Mouse (Mus musculus) megakaryocyte, embryonic 14.5 days (primary cell): ENCODE measurements around the gene Zik1. TPM values are rescaled to one million over a fixed set of nuclear protein-coding genes. Genes with fewer than 3 reads are reported as not detected.
A peak's percentile ranks its signal among the peaks of the same experiment; 100 is the strongest.

ENCODE experiments used
- H3K27me3 ChIP-seq: replicated peaks from 2 replicates; pipeline ENCODE3; 2012; ENCODE audit warnings: inconsistent platforms
- H3K36me3 ChIP-seq: replicated peaks from 2 replicates; pipeline ENCODE3; 2012; ENCODE audit warnings: low read length, inconsistent platforms, mixed read lengths
- H3K4me1 ChIP-seq: 2 replicates; pipeline ENCODE4 v1.6.1; 2012; ENCODE audit warnings: inconsistent platforms
- H3K4me3 ChIP-seq: replicated peaks from 2 replicates; pipeline ENCODE3; 2012; ENCODE audit warnings: moderate library complexity, mild to moderate bottlenecking, inconsistent platforms
- H3K9me3 ChIP-seq: 2 replicates; pipeline ENCODE4 v1.6.1; 2012; ENCODE audit warnings: inconsistent platforms
- FLI1 ChIP-seq: IDR thresholded peaks from 2 replicates; pipeline ENCODE4 v1.6.1; 2012; ENCODE audit warnings: low read length, inconsistent platforms, mixed read lengths
- GATA1 ChIP-seq: IDR thresholded peaks from 3 replicates; pipeline ENCODE4 v1.6.1; 2012; ENCODE audit warnings: mixed read lengths, low read length, inconsistent platforms, borderline replicate concordance
- polyA plus RNA-seq: library from polyadenylated mRNA; stranded (reverse); fragments of >175 nt; gene quantifications from 2 replicates; pipeline ENCODE4 v1.2.3, GENCODE M21; 2012; ENCODE audit warnings: low replicate concordance; ENCODE audit not compliant: insufficient read depth

The Zik1 gene
- not detected in 2 replicates for polyA plus RNA-seq

DNA sequence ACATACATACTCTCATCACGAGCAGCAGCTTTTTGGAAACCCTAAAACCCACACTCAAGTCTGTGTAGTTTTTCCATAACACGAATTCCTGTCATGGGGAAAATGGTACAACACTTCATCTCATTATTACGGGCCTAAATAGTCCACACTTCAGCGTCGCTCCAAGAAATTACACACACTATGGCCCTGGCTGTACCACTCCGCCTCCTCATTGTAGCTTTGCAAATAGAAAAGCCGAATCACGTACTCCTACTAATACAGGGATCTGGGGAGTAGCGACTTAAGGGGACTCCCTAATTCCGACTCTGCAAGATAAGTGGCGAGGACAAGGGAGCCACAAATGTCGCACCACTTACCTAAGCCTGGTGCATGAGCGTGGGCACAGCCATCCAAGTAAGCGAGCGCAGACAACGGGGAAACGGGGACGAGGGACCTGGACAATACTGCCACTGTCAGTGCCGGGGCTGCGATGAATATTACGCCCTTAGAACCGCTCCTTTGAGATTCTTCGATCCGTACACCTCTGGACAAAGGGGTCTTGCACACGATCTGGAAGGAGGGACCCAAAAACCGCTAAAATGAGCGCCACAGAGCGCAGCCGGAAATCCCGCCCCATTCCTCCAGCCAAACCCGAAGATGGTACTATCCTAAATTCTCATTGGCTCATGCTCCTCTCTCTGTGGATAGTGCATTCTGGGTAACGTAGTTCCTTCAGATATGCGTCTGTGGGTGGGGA lies at the start of gene Zik1:
Gene Zik1, minus strand, starts transcription at position 609 of the 736 bp plus-strand sequence.
- no peaks in the 10 kb centered on the region for H3K27me3 ChIP-seq
- TF ChIP-seq GATA1 = no peak
- TF ChIP-seq FLI1 = no peak
- H3K4me1 ChIP-seq = peaks cover 20% of the 10 kb centered on the region
- H3K36me3 ChIP-seq = peaks cover 27% of the 10 kb centered on the region
- no peaks in the 10 kb centered on the region for H3K9me3 ChIP-seq
- H3K4me3 ChIP-seq = peak within 1 kb of the TSS; percentile 94

DNA sequence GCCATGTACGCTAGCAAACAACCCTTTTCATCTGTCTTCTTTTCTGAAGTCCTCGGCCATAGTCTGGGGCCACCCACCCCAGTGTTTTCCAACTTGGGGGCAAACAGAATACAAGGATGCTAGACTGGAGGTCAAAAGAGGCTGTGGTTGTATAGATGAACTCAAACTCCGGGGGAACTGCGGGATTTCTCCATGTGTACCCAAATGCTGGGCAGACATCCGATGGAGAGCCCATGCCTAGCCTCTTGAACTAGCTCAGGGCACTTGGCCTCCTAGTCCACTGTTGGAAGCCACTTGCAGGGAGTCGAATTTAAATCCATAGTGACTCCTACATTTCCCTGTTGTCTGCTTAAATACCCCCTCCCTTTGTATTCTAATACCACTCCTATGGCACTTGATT lies 384 bp upstream of the Zik1 start:
- H3K27me3 ChIP-seq = no peaks in the 10 kb centered on the region
- no peaks in the 10 kb centered on the region for H3K9me3 ChIP-seq
- peaks cover 20% of the 10 kb centered on the region for H3K36me3 ChIP-seq
- peaks cover 20% of the 10 kb centered on the region for H3K4me1 ChIP-seq
- TF ChIP-seq GATA1 (no peak), FLI1 (no peak)
- peak overlapping the region; percentile 94 for H3K4me3 ChIP-seq

DNA sequence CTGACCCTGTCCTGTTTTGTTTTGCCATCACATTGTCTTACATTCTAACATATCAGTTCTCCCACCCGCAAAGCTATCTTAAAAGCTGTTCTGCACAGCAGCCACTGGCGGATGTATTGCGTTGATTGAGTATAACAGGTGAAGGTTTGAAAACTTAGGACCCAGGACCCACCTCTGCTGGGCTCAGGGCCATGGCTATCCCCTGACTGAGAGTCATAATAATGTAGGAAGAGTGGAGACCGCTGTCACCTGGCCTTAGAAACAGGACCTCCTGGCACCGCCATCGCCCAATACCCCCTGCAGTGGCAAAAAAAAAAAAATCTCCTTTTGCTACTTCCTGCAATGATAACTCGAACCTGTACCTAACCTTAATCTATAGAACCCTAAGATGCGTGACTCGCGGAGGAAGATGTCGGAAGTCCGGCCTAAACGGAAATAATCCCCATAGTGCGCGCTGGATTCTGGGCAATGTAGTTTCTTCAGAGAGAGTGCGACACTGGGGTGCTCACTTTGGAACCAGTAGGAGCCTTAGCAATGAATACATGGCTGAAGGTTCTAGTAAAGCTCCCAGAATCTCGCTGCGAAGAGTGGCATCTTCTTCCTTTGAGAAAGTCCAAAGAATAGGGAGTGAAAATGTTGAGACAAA lies 14.5 kb downstream of the Zik1 start:
- no peak for TF ChIP-seq GATA1
- no peak for TF ChIP-seq FLI1
- Histone ChIP-seq H3K27me3 (no peaks in the 10 kb centered on the region), H3K4me3 (no peak overlapping the region)

DNA sequence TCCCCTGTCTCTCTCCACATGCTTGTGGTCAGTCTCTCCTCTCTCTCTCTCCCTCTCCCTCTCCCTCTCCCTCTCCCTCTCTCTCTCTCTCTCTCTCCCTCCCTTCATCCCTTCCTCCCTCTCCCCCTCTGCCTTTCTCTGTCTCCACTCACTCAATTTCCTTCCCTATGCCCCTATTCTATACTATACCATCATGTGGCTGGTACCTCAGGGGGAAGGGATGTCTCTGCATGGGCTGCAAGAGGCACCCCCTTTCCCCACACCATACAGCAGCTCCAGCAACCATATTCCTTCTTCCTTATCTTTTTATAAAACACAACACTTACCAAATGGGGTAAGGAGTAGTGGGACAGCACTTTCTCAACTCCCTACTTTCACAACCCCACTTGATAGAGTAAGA lies 15.4 kb downstream of the Zik1 start:
- no peaks in the 10 kb centered on the region for H3K4me1 ChIP-seq
- TF ChIP-seq GATA1 (no peak), FLI1 (no peak)
- no peaks in the 10 kb centered on the region for H3K9me3 ChIP-seq
- no peak overlapping the region for H3K4me3 ChIP-seq
- no peaks in the 10 kb centered on the region for H3K27me3 ChIP-seq
- H3K36me3 ChIP-seq = no peaks in the 10 kb centered on the region

More for the DNA sequence above, 14.5 kb downstream of the Zik1 start:
- H3K4me1 ChIP-seq = no peaks in the 10 kb centered on the region
- H3K36me3 ChIP-seq = no peaks in the 10 kb centered on the region
- H3K9me3 ChIP-seq = no peaks in the 10 kb centered on the region

DNA sequence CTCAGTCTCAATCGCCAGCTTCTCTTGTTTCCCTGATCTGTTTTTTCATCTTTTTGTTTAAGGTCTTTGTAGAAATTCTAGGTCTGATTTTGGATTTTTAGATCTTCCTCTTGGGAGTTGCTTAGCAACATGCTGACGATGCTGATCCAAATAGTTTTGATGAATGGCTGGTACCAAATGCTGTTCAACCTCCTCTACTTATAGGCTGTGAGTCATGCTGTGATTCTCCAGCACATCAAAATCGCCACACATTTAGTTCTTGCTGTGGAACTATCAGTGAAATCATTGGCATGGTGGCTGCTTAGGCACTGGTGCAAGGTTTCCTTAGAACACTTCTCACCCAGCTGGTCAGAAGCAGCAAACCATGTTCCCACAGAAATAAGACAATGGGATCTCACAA lies 37.0 kb downstream of the Zik1 start:
- Histone ChIP-seq H3K4me3 (no peak overlapping the region), H3K36me3 (no peaks in the 10 kb centered on the region), H3K9me3 (no peaks in the 10 kb centered on the region), H3K27me3 (no peaks in the 10 kb centered on the region), H3K4me1 (no peaks in the 10 kb centered on the region)
- TF ChIP-seq GATA1 (no peak), FLI1 (no peak)

DNA sequence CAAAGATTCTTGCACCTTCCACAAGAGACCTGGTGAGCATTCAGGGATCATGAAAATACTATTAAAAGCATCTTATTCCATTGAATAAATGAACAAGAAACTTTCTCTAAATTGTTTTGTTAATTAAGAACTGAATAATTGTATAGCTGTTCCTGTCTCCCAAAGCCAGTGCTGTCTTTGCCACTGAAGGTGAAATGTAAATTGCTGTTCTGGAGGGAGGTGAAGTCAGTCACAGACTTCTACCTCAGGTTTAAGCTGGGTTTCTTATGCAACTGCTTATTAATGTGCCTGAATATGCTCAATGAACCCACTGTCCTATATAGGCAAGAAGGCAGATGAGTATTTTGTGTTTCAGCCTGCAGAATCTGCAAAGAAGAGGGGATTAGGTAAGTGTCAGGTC lies 52.2 kb downstream of the Zik1 start, which contains the start of gene Vmn1r67:
Gene Vmn1r67, plus strand, starts transcription at position 301 of the 400 bp plus-strand sequence.
- no peaks in the 10 kb centered on the region for H3K9me3 ChIP-seq
- H3K27me3 ChIP-seq = no peaks in the 10 kb centered on the region
- TF ChIP-seq FLI1 (no peak), GATA1 (no peak)
- no peak within 1 kb of the TSS for H3K4me3 ChIP-seq
- no peaks in the 10 kb centered on the region for H3K4me1 ChIP-seq
- H3K36me3 ChIP-seq = no peaks in the 10 kb centered on the region

Other genes starting within 250 kb of the Zik1 start
- not detected in 2 replicates for gene Vmn1r66, start 217.4 kb downstream of the Zik1 start, polyA plus RNA-seq
- not detected in 2 replicates for gene Vmn1r67, start 52.1 kb downstream of the Zik1 start, polyA plus RNA-seq
- gene Vmn1r68, start 63.1 kb upstream of the Zik1 start, polyA plus RNA-seq = 1.3 TPM in 1 of 2 replicates, not detected in the other
- gene Vmn1r69, start 118.3 kb upstream of the Zik1 start, polyA plus RNA-seq = 0.23 TPM in 1 of 2 replicates, not detected in the other
- gene Vmn1r70, start 136.1 kb upstream of the Zik1 start, polyA plus RNA-seq = not detected in 2 replicates
- gene Nlrp4b, start 192.4 kb upstream of the Zik1 start, polyA plus RNA-seq = not detected in 2 replicates